Mouse (Mus musculus) C2C12 (cell line): ENCODE results near the gene Fn3k.

Experiments used
- CEBPB ChIP-seq: IDR thresholded peaks from one replicate; pipeline ENCODE4 v1.6.1; 2011; ENCODE audit warnings: low read depth, mild to moderate bottlenecking, control low read depth, moderate library complexity
- CTCF ChIP-seq: IDR thresholded peaks from one replicate; pipeline ENCODE4 v1.5.1; 2011; ENCODE audit not compliant: control insufficient read depth, insufficient read depth, insufficient read length
- MAX ChIP-seq: IDR thresholded peaks from one replicate; pipeline ENCODE4 v1.6.1; 2011; ENCODE audit warnings: mild to moderate bottlenecking, control low read depth
- MYOD1 ChIP-seq: IDR thresholded peaks from one replicate; pipeline ENCODE4 v1.6.1; 2011; ENCODE audit warnings: low read depth; ENCODE audit not compliant: control insufficient read depth, insufficient read length
- MYOG ChIP-seq: IDR thresholded peaks from one replicate; pipeline ENCODE4 v1.6.1; 2011; ENCODE audit not compliant: control insufficient read depth, insufficient read length; ENCODE audit errors: extremely low read depth
- USF1 ChIP-seq: IDR thresholded peaks from one replicate; pipeline ENCODE4 v1.6.1; 2011; ENCODE audit warnings: low read depth, mild to moderate bottlenecking, control low read depth, moderate library complexity

- TF ChIP-seq CTCF (no peak), USF1 (no peak), MAX (no peak), CEBPB (no peak), MYOG (no peak), MYOD1 (no peak)
These were observed 23.2 kb downstream of the Fn3k start for GRCm38 (mm10) chr11:121457874-121458273.
